Mouse (Mus musculus): Measurements from ENCODE around the gene Bloc1s3. TPM values are rescaled to one million over a fixed set of nuclear protein-coding genes. Genes with fewer than 3 reads are reported as not detected.

Bloc1s3 gene
- total and polyA plus RNA-seq, 3 experiments: 4.9 to 8.0 (median 6.7) TPM

DNA sequence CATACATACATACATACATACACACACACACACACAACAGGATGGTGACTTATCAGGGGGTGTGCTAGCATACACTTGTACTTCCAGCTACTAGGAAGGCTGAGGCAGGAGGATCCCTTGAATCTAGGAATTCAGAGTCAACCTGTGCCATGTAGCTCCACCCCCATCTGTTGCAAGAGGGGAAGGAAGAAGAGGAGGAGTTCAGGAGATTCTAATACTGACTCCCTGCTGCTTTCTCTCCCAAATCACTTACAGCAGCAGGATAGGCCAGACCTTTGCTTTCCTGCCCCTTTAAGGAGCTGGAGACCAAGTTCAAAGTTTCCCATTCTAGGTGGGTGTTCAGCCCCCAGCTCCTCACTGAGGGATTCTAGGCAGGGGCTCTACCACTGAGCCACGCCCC is 22.7 kb downstream of the Bloc1s3 start:
- no peaks in the 10 kb centered on the region for H3K36me3 ChIP-seq (replicated peaks in 1 of 2; ENCODE audit: control insufficient read depth in 1 of 2, insufficient read depth in 1 of 2, low read length in 1 of 2)
- no peak overlapping the region for H3K4me2 ChIP-seq (ENCODE audit: insufficient read depth, low read depth, poor library complexity, severe bottlenecking)
- peaks cover 5 to 7% of the 10 kb centered on the region in 2 experiments; a peak in 2 of 4 replicates for H3K4me1 ChIP-seq (ENCODE audit: control insufficient read depth in 1 of 2, insufficient read depth in 2 of 2)
- DNase-seq (ENCODE audit: extremely low read depth): no peak
- no peak overlapping the region for H3K4me3 ChIP-seq (replicated peaks in 1 of 3; ENCODE audit: low read depth in 2 of 3, low read length in 2 of 3, poor library complexity in 1 of 3)
- dilution Hi-C loops (cut with MboI; ENCODE audit: extremely low pct_ligation_motif_present, extremely low pct_unique_long_range_greater_than_20kb, low sequenced_read_pairs) (no loop called here), in situ Hi-C loops (cut with MboI; ENCODE audit: low pct_ligation_motif_present, low pct_unique_long_range_greater_than_20kb, low sequenced_read_pairs) (no loop called here)
- peaks cover 2% of the 10 kb centered on the region for H3K9me3 ChIP-seq (replicated peaks; ENCODE audit: low read length)
- TF ChIP-seq BHLHE40 (IDR thresholded peaks at IDR 0.05; ENCODE audit: low read depth, low read length): no peak
- no peak for TF ChIP-seq MYC (IDR thresholded peaks at IDR 0.05; ENCODE audit: low read depth, low read length)
- no peak for TF ChIP-seq CTCF (conservative IDR thresholded peaks at IDR 0.05 in 1 of 2, IDR thresholded peaks at IDR 0.05 in 1 of 2; ENCODE audit: low read depth in 2 of 2, low read length in 2 of 2)
- no peak for TF ChIP-seq MXI1 (IDR thresholded peaks at IDR 0.05; ENCODE audit: low read depth, low read length)
- TF ChIP-seq EP300 (IDR thresholded peaks at IDR 0.05; ENCODE audit: low read length): no peak
- TF ChIP-seq POLR2A (IDR thresholded peaks at IDR 0.05; ENCODE audit: low read depth, low read length): no peak
- no peak for TF ChIP-seq ELF1 (IDR thresholded peaks at IDR 0.05; ENCODE audit: low read depth, low read length)
- TF ChIP-seq RAD21 (IDR thresholded peaks at IDR 0.05; ENCODE audit: low read depth, low read length): no peak
- TF ChIP-seq UBTF (IDR thresholded peaks at IDR 0.05; ENCODE audit: low read depth, low read length): no peak
- TF ChIP-seq TBP (conservative IDR thresholded peaks at IDR 0.05; ENCODE audit: low read depth, low read length): no peak
- no peak for TF ChIP-seq PAX5 (IDR thresholded peaks at IDR 0.05; ENCODE audit: low read length)
- no peak for TF ChIP-seq JUND (conservative IDR thresholded peaks at IDR 0.05; ENCODE audit: low read depth, low read length)
- no peak for TF ChIP-seq ZKSCAN1 (IDR thresholded peaks at IDR 0.05; ENCODE audit: borderline replicate concordance, low read depth, low read length)
- TF ChIP-seq E2F4 (IDR thresholded peaks at IDR 0.05; ENCODE audit: insufficient replicate concordance, low read depth, low read length): no peak
- no peak for TF ChIP-seq ZNF384 (IDR thresholded peaks at IDR 0.05; ENCODE audit: low read depth, low read length)
- TF ChIP-seq USF2 (conservative IDR thresholded peaks at IDR 0.05; ENCODE audit: low read depth, low read length): no peak
- no peak for TF ChIP-seq NELFE (IDR thresholded peaks at IDR 0.05; ENCODE audit: low read depth, low read length)
- TF ChIP-seq GABPA (IDR thresholded peaks at IDR 0.05; ENCODE audit: insufficient replicate concordance, low read depth, low read length): no peak
- no peaks in the 10 kb centered on the region for H3K79me2 ChIP-seq (replicated peaks; ENCODE audit: control insufficient read depth, extremely low read depth, insufficient read depth, poor library complexity, severe bottlenecking)
- H3K27ac ChIP-seq (ENCODE audit: insufficient read depth, low read depth): no peak overlapping the region
- peaks cover 70% of the 10 kb centered on the region for H3K27me3 ChIP-seq (replicated peaks)
- no peak overlapping the region for H3K9ac ChIP-seq (ENCODE audit: insufficient read depth, low read depth)

DNA sequence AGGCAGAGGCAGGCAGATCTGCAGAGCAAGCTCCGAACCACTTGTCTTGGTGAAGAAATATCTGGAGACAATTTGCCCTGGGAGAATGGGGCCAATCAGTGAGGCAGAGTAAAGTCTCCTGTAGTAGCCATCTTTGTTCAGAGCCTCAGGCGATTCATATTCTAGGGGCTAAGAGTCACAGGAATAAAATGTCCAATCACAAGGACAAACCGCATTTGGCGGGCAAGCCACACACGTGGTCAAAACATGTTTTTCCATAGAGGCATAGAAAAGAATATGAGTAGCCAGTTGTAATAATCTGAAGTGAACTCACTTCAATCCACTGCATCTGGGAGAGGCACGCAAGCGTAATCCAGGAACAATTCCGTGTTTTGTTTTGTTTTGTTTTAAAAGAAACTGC is 24.9 kb downstream of the Bloc1s3 start:
- in situ Hi-C loops (cut with MboI; ENCODE audit: low pct_ligation_motif_present, low pct_unique_long_range_greater_than_20kb, low sequenced_read_pairs): no loop called here
- H3K4me3 ChIP-seq (replicated peaks in 1 of 3; ENCODE audit: low read depth in 2 of 3, low read length in 2 of 3, poor library complexity in 1 of 3): no peak overlapping the region
- dilution Hi-C loops (cut with MboI; ENCODE audit: extremely low pct_ligation_motif_present, extremely low pct_unique_long_range_greater_than_20kb, low sequenced_read_pairs): no loop called here
- peaks cover 63% of the 10 kb centered on the region for H3K27me3 ChIP-seq (replicated peaks)
- H3K36me3 ChIP-seq (replicated peaks in 1 of 2; ENCODE audit: control insufficient read depth in 1 of 2, insufficient read depth in 1 of 2, low read length in 1 of 2): no peaks in the 10 kb centered on the region
- H3K4me1 ChIP-seq (ENCODE audit: control insufficient read depth in 1 of 2, insufficient read depth in 2 of 2): peaks cover 5 to 7% of the 10 kb centered on the region in 2 experiments; a peak in 2 of 4 replicates
- H3K79me2 ChIP-seq (replicated peaks; ENCODE audit: control insufficient read depth, extremely low read depth, insufficient read depth, poor library complexity, severe bottlenecking): no peaks in the 10 kb centered on the region
- no peak overlapping the region for H3K27ac ChIP-seq (ENCODE audit: insufficient read depth, low read depth)
- no peak overlapping the region for H3K9ac ChIP-seq (ENCODE audit: insufficient read depth, low read depth)
- H3K4me2 ChIP-seq (ENCODE audit: insufficient read depth, low read depth, poor library complexity, severe bottlenecking): no peak overlapping the region
- DNase-seq (ENCODE audit: extremely low read depth): no peak
- H3K9me3 ChIP-seq (replicated peaks; ENCODE audit: low read length): peaks cover 5% of the 10 kb centered on the region
- TF ChIP-seq NRF1 (IDR thresholded peaks at IDR 0.05; ENCODE audit: low read depth, low read length): no peak
- TF ChIP-seq ZC3H11A (IDR thresholded peaks at IDR 0.05; ENCODE audit: low read depth, low read length): no peak
- no peak for TF ChIP-seq SMC3 (IDR thresholded peaks at IDR 0.05; ENCODE audit: low read depth, low read length)
- TF ChIP-seq NELFE (IDR thresholded peaks at IDR 0.05; ENCODE audit: low read depth, low read length): no peak
- TF ChIP-seq KAT2A (IDR thresholded peaks at IDR 0.05; ENCODE audit: insufficient replicate concordance, low read length): no peak
- no peak for TF ChIP-seq TCF12 (IDR thresholded peaks at IDR 0.05; ENCODE audit: low read depth, low read length)
- no peak for TF ChIP-seq IRF4 (IDR thresholded peaks at IDR 0.05; ENCODE audit: low read depth, low read length)
- no peak for TF ChIP-seq SIN3A (IDR thresholded peaks at IDR 0.05; ENCODE audit: low read length)
- TF ChIP-seq BHLHE40 (IDR thresholded peaks at IDR 0.05; ENCODE audit: low read depth, low read length): no peak

All from CH12.LX (cell line).